In the genomic region with DNA sequence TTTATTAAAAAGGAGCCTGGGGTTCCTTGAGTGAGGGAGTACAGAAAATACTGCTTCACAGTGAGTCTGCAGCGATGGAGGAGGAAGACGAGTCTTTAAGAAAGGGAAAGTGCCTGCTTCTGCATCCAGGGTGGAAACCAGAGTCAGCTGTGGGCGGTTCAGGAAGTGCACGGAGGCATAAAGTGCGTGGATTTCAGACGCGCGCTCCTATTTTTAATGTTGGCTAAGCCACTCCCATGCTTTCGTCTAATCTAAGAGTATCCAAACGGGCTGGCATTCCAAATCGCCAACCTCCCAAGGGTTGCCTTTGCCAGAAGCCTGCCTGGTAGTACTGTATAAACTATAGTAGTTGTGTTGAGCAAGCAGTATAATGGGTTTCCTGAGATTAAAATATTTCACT, we compare ENCODE assay signal across 8 mouse cellular contexts. TPM values are rescaled to one million over a fixed set of nuclear protein-coding genes. Genes with fewer than 3 reads are reported as not detected.
DNase-seq lines count a peak whose midpoint lies in the region; ATAC-seq lines count a peak whose summit lies in the region.

No protein-coding gene starts in this region.

- DNase-seq in urinary bladder, postnatal 36 days (ENCODE audit: low spot score in 2 of 2), result peak; percentile 12 to 14
- no peak for DNase-seq in urinary bladder, adult 2 months (ENCODE audit: low spot score)
- DNase-seq in frontal cortex, adult 2 months (ENCODE audit: extremely low spot score in 1 of 2, low spot score in 1 of 2), result peak; percentile 51 to 82
- DNase-seq in left cerebral cortex, postnatal 14 days (ENCODE audit: low spot score in 2 of 2), result peak; percentile 40 to 56
- no peak for DNase-seq in MN1 (ENCODE audit: low spot score)

- ATAC-seq in hindbrain, embryonic 16.5 days, result no peak
- ATAC-seq in megakaryocyte progenitor cell, adult 5-6 weeks (replicated peaks; ENCODE audit: poor library complexity), result peak; percentile 76
- 0 out of 2 replicates have a peak, but pooled peaks have one; percentile 29 for ATAC-seq in stomach, embryonic 16.5 days (ENCODE audit: insufficient read depth, low FRiP score)

- WGBS in hindbrain, embryonic 16.5 days, result 31% methylated on average over 11 of the region's 11 CpGs
- WGBS in stomach, embryonic 16.5 days, result 34% methylated on average over 11 of the region's 11 CpGs

- peak overlapping the region; percentile 47 for H3K4me2 ChIP-seq in hindbrain, embryonic 16.5 days (ENCODE audit: low read length)
- H3K4me2 ChIP-seq in stomach, embryonic 16.5 days (ENCODE audit: low read depth, low read length), result peak overlapping the region; percentile 51

- no peaks in the 10 kb centered on the region for H3K36me3 ChIP-seq in hindbrain, embryonic 16.5 days (ENCODE audit: control insufficient read depth, insufficient read depth, low read length)
- H3K36me3 ChIP-seq in stomach, embryonic 16.5 days (ENCODE audit: control insufficient read depth, insufficient read depth, low read length), result no peaks in the 10 kb centered on the region

- H3K4me1 ChIP-seq in hindbrain, embryonic 16.5 days (ENCODE audit: control insufficient read depth, insufficient read depth, low read depth, low read length), result peaks cover 10% of the 10 kb centered on the region
- H3K4me1 ChIP-seq in stomach, embryonic 16.5 days (ENCODE audit: control insufficient read depth, insufficient read depth, low read length), result peaks cover 10% of the 10 kb centered on the region

- H3K9ac ChIP-seq in hindbrain, embryonic 16.5 days (ENCODE audit: low read depth, low read length), result no peak overlapping the region
- H3K9ac ChIP-seq in stomach, embryonic 16.5 days (ENCODE audit: low read length), result peak overlapping the region; percentile 54

- H3K9me3 ChIP-seq in hindbrain, embryonic 16.5 days (ENCODE audit: control insufficient read depth, low read length), result no peaks in the 10 kb centered on the region
- no peaks in the 10 kb centered on the region for H3K9me3 ChIP-seq in stomach, embryonic 16.5 days (replicated peaks; ENCODE audit: control insufficient read depth, low read length)

- no peak overlapping the region for H3K27ac ChIP-seq in hindbrain, embryonic 16.5 days (ENCODE audit: low read depth, low read length)
- no peak overlapping the region for H3K27ac ChIP-seq in stomach, embryonic 16.5 days (ENCODE audit: low read length)

- H3K27me3 ChIP-seq in hindbrain, embryonic 16.5 days (replicated peaks; ENCODE audit: control insufficient read depth, insufficient read depth, low read length), result no peaks in the 10 kb centered on the region
- no peaks in the 10 kb centered on the region for H3K27me3 ChIP-seq in stomach, embryonic 16.5 days (ENCODE audit: control insufficient read depth, insufficient read depth, low read length)

- intact Hi-C loops in left cerebral cortex, postnatal 14 days (cut with DNase I), result no loop called here

- 0 out of 2 replicates have a peak overlapping the region, but pooled peaks have one; percentile 9 for H3K4me3 ChIP-seq in hindbrain, embryonic 16.5 days (ENCODE audit: low read length)
- H3K4me3 ChIP-seq in stomach, embryonic 16.5 days (replicated peaks; ENCODE audit: low read length), result peak overlapping the region; percentile 29

RNA-seq across cellular contexts. Expression of a gene that starts 50.4 kb away (rescaled TPM):
- polyA plus RNA-seq in urinary bladder, adult 2 months (2012; rRNA removed), result 118 and 150 TPM in 2 replicates
- polyA plus RNA-seq in frontal cortex, adult 2 months (2012; rRNA removed), result 259 and 267 TPM in 2 replicates
- 147 and 161 TPM in 2 replicates for polyA plus RNA-seq in hindbrain, embryonic 16.5 days (2015; fragmentation: Nextera tagmentation; extraction: Ambion mirVana)
- total RNA-seq in left cerebral cortex, postnatal 14 days (2021), result 100 to 1,000 TPM; 222 to 226 TPM
- 651 and 679 TPM in 2 replicates for total RNA-seq in megakaryocyte progenitor cell, adult 5-6 weeks (2015)
- total RNA-seq in megakaryocyte progenitor cell, adult 5-6 weeks (2017), result 565 and 710 TPM in 2 replicates
- polyA plus RNA-seq in stomach, embryonic 16.5 days (2015; fragmentation: Nextera tagmentation; extraction: Ambion mirVana), result 154 and 180 TPM in 2 replicates

Comparison
In these comparisons a context has a peak if more than half of its experiments do, and no peak if none do; other contexts are left out.
1. DNase-seq: peak in urinary bladder, postnatal 36 days (2 of 2), frontal cortex, adult 2 months (2 of 2) and left cerebral cortex, postnatal 14 days (2 of 2); none in urinary bladder, adult 2 months (single experiment) and MN1 (single experiment).